Mouse (Mus musculus): ENCODE results near the gene Arnt2. TPM values are rescaled to one million over a fixed set of nuclear protein-coding genes. Genes with fewer than 3 reads are reported as not detected.

The Arnt2 gene
- polyA plus RNA-seq, 1 experiment = 60.9 TPM

- Histone ChIP-seq H3K27ac (ENCODE audit: insufficient read depth, low read length) (no peak overlapping the region), H3K4me1 (ENCODE audit: control insufficient read depth, insufficient read depth, low read length) (peaks cover 3% of the 10 kb centered on the region; the same call in 1 of the 2 replicates), H3K4me3 (replicated peaks; ENCODE audit: insufficient read depth, low read depth, low read length) (no peak overlapping the region), H3K27me3 (ENCODE audit: control insufficient read depth, insufficient read depth, low read length) (no peaks in the 10 kb centered on the region)
- TF ChIP-seq POLR2A (IDR thresholded peaks at IDR 0.05; ENCODE audit: borderline replicate concordance, insufficient read depth, low read length) (no peak), CTCF (IDR thresholded peaks at IDR 0.05; ENCODE audit: borderline replicate concordance, insufficient read depth, low read depth, low read length) (no peak)
- 92% methylated on average over 7 of the region's 7 CpGs for WGBS
- no peak for DNase-seq
Observed at GRCm38 (mm10) chr7:84372280-84372679, 37.7 kb downstream of the Arnt2 start.

DNA sequence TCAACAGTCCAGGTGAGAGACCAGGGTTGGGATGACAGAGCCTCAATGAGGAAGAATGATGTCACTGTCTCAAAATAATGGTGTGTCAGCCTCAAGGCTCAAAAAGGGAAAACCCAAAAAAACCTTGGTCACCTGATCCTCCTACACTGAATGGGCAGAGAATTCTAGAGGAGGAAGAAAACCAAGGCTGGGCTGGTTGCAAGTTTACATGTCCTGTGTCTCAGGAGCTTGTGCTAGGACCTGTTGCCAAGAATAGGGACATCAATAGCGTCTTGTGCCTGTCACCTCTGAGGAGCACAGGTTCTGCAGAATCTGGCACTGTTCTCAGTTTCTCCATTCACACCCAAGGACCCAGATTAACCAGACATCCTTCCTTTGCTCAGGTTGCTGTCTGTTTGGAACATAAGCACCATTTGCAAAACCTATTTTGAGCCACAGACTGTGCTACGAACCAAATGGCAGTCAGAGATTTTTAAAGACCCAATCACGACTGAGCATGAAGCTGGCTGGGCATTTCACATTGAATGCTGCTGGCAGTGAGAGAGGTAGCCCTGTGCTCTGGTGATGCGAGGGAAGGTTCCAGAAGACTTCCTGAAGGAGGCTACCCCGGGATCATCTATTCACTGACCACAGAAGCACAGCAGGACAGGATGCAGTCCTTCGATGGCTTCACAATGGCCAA, 38.9 kb downstream of the Arnt2 start:
- no peak for DNase-seq
- H3K27ac ChIP-seq (ENCODE audit: insufficient read depth, low read length) = no peak overlapping the region
- no peaks in the 10 kb centered on the region for H3K27me3 ChIP-seq (ENCODE audit: control insufficient read depth, insufficient read depth, low read length)
- H3K4me3 ChIP-seq (replicated peaks; ENCODE audit: insufficient read depth, low read depth, low read length) = no peak overlapping the region
- WGBS = 68% methylated on average over 6 of the region's 6 CpGs
- H3K4me1 ChIP-seq (ENCODE audit: control insufficient read depth, insufficient read depth, low read length) = peaks cover 3% of the 10 kb centered on the region; the same call in 1 of the 2 replicates
- TF ChIP-seq POLR2A (IDR thresholded peaks at IDR 0.05; ENCODE audit: borderline replicate concordance, insufficient read depth, low read length) = no peak
- TF ChIP-seq CTCF (IDR thresholded peaks at IDR 0.05; ENCODE audit: borderline replicate concordance, insufficient read depth, low read depth, low read length) = no peak

DNA sequence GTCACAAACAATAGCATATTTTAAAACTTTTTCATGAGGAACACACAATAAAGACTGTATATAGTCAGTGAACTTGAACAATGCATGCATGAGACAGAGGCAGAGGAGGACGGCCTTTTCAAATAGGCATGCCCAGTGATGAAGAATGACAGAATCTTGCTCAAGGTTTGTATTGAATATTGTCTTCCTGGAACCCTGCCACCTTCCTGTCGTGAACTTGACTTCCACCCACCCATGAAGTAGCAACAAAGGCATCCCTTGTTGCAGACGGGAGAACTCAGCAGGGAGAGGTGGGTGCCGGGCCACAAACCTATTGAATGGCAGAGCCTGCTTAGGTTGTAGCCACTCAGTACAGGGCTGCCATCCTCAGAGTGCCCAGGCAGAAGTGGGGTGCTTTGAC, 43.7 kb downstream of the Arnt2 start:
- WGBS = 51% methylated on average over 4 of the region's 4 CpGs
- no peak overlapping the region for H3K4me3 ChIP-seq (replicated peaks; ENCODE audit: insufficient read depth, low read depth, low read length)
- no peak overlapping the region for H3K27ac ChIP-seq (ENCODE audit: insufficient read depth, low read length)
- H3K4me1 ChIP-seq (ENCODE audit: control insufficient read depth, insufficient read depth, low read length) = no peaks in the 10 kb centered on the region
- TF ChIP-seq POLR2A (IDR thresholded peaks at IDR 0.05; ENCODE audit: borderline replicate concordance, insufficient read depth, low read length) (no peak), CTCF (IDR thresholded peaks at IDR 0.05; ENCODE audit: borderline replicate concordance, insufficient read depth, low read depth, low read length) (no peak)
- H3K27me3 ChIP-seq (ENCODE audit: control insufficient read depth, insufficient read depth, low read length) = no peaks in the 10 kb centered on the region
- no peak for DNase-seq

DNA sequence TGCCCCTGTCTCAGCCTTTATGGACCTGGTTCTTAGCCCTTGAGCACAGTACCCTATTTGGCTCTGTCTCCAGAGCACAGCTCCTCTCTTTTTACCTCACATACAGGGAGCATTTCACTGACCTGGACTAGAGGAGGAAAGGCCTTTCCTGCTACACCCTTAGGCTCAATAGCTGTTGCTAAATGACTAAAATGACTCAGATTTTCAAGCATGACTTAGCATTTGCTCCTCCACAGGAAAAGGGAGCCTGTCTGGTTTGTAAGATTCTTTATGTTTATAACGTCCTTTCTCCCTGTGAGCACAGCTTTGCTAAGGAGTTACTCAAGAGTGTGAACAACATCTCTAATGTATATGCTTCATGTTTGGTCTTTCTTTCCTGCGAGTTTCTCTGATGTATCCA, 47.3 kb downstream of the Arnt2 start:
- 75% methylated on average over 2 of the region's 2 CpGs for WGBS
- no peak for TF ChIP-seq CTCF (IDR thresholded peaks at IDR 0.05; ENCODE audit: borderline replicate concordance, insufficient read depth, low read depth, low read length)
- TF ChIP-seq POLR2A (IDR thresholded peaks at IDR 0.05; ENCODE audit: borderline replicate concordance, insufficient read depth, low read length) = no peak
- no peak overlapping the region for H3K27ac ChIP-seq (ENCODE audit: insufficient read depth, low read length)

GRCm38 (mm10) chr7:84361086-84361684, 48.8 kb downstream of the Arnt2 start:
- no peak for DNase-seq
- Histone ChIP-seq H3K27me3 (ENCODE audit: control insufficient read depth, insufficient read depth, low read length) (no peaks in the 10 kb centered on the region), H3K27ac (ENCODE audit: insufficient read depth, low read length) (no peak overlapping the region), H3K4me3 (replicated peaks; ENCODE audit: insufficient read depth, low read depth, low read length) (no peak overlapping the region), H3K4me1 (ENCODE audit: control insufficient read depth, insufficient read depth, low read length) (no peaks in the 10 kb centered on the region)
- TF ChIP-seq POLR2A (IDR thresholded peaks at IDR 0.05; ENCODE audit: borderline replicate concordance, insufficient read depth, low read length) = no peak
- TF ChIP-seq CTCF (IDR thresholded peaks at IDR 0.05; ENCODE audit: borderline replicate concordance, insufficient read depth, low read depth, low read length) = no peak
- 86% methylated on average over 10 of the region's 10 CpGs for WGBS

More for the DNA sequence above, 47.3 kb downstream of the Arnt2 start:
- Histone ChIP-seq H3K4me3 (replicated peaks; ENCODE audit: insufficient read depth, low read depth, low read length) (no peak overlapping the region), H3K27me3 (ENCODE audit: control insufficient read depth, insufficient read depth, low read length) (no peaks in the 10 kb centered on the region), H3K4me1 (ENCODE audit: control insufficient read depth, insufficient read depth, low read length) (no peaks in the 10 kb centered on the region)
- no peak for DNase-seq

DNA sequence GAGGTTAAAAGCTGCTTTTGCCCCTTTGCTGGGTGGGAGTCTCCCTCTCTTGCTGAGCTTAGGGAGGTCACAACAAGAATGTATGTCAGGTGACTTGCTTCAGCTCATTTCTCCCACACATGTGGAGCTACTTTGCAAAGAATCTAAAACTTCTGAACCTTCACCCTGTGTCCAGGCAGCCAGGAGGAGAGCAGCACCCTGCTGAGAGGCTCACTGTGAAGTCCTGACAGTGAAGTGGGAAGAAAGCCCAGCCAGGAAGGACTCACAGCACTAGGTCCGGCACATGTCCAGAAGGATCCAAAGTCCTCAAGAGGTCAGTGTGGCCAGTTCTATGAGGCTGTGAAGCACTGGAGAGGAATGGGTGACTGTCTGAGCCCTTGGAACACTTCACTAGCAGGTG, 51.5 kb downstream of the Arnt2 start:
- no peak overlapping the region for H3K4me3 ChIP-seq (replicated peaks; ENCODE audit: insufficient read depth, low read depth, low read length)
- TF ChIP-seq POLR2A (IDR thresholded peaks at IDR 0.05; ENCODE audit: borderline replicate concordance, insufficient read depth, low read length) = no peak
- TF ChIP-seq CTCF (IDR thresholded peaks at IDR 0.05; ENCODE audit: borderline replicate concordance, insufficient read depth, low read depth, low read length) = no peak
- 48% methylated on average over 1 of the region's 1 CpGs for WGBS
- no peaks in the 10 kb centered on the region for H3K27me3 ChIP-seq (ENCODE audit: control insufficient read depth, insufficient read depth, low read length)
- H3K4me1 ChIP-seq (ENCODE audit: control insufficient read depth, insufficient read depth, low read length) = no peaks in the 10 kb centered on the region; the same call in 1 of the 2 replicates
- no peak overlapping the region for H3K27ac ChIP-seq (ENCODE audit: insufficient read depth, low read length)
- peak in 1 of 2 experiments; percentile 19 for DNase-seq

DNA sequence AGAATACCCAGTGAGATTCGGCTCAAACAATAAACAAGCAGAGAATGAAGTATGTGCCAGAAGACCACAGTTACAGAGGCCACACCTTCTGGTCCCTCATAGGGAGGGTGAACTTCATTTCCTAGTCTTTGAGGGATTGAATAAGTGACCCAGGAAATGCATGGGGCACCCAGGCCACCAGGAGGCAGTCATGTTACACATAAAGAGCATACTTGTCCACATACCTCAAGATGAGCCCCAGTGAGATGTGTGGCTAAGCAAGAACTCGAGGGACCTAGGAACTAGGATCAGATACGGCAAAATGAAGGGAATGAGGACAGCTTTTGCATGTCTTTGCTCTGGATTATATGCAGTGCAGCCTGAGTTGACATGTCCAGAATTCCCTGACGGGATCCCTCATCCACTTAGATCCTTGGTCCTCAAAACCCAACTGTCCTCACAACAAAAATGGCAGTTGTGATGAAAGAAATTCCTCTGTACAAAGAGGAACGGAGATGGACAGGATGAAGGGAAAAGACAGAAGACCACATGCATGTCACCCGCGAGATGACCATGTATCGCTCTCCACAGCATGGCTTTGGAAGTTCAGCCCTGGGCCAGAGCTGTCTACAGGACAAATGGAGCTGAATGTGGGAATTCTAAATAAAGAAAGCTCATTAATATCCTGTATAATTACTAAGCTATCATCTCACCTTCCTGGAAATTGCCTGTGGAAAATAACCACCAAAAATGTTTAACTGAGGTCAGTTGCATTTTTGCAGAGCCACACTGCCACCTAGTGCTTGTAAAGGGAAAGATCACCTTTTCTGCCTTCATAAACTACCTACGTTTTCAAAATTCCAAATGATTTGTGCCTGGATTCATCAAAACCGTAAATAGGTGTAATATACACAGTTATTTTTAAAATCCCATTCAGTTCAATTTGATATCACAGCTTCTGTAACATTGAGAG, 54.1 kb downstream of the Arnt2 start:
- peak; percentile 46 to 47 for DNase-seq
- Histone ChIP-seq H3K27me3 (ENCODE audit: control insufficient read depth, insufficient read depth, low read length) (no peaks in the 10 kb centered on the region), H3K4me1 (ENCODE audit: control insufficient read depth, insufficient read depth, low read length) (no peaks in the 10 kb centered on the region; the same call in 1 of the 2 replicates), H3K27ac (ENCODE audit: insufficient read depth, low read length) (no peak overlapping the region), H3K4me3 (replicated peaks; ENCODE audit: insufficient read depth, low read depth, low read length) (no peak overlapping the region)
- TF ChIP-seq POLR2A (IDR thresholded peaks at IDR 0.05; ENCODE audit: borderline replicate concordance, insufficient read depth, low read length) (no peak), CTCF (IDR thresholded peaks at IDR 0.05; ENCODE audit: borderline replicate concordance, insufficient read depth, low read depth, low read length) (peak; percentile 56)
- 59% methylated on average over 10 of the region's 10 CpGs for WGBS
